In the genomic region with DNA sequence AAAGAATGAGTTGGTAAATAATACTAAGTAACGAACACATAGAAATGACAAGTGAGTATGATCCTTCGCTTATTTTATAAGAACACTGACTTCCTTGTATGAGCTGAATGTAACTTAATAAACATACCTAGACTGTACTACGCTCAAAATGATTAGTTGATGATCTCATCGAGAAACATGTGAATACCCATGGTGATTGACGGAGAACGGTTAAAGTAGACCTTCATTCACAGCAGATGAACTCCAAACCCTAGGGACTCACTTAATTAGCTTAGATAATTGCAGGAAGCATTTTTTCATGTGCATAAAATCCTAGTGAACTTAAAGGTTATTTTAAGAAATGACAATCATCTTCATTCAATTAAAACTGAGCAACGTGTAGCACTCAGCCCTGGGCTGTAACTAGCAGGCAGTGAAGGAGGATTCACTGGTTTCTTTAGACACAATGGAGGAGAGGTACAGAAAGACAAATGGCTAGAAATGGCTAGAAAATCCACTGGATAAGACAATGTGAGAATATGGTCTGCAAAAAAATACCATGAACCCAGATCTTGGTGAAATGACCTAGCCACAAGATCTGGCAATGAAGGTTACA, we compare ENCODE assay signal across 29 mouse cellular contexts.
DNase-seq lines count a peak whose midpoint lies in the region; ATAC-seq and TF ChIP-seq lines count a peak whose summit lies in the region.
"Had no signal": no experiment of that assay in that cellular context is flagged by ENCODE, and none has a peak within 500 bp of the region (broad histone marks: within the 10 kb centered on the region; RNA-seq: fewer than 3 reads in every experiment).

No protein-coding gene starts in this region.

- no peak overlapping the region for H3K4me2 ChIP-seq in forebrain, embryonic 11.5 days (ENCODE audit: low read depth, low read length, severe bottlenecking)
- no peak overlapping the region for H3K4me2 ChIP-seq in hindbrain, embryonic 15.5 days
- no peak overlapping the region for H3K4me2 ChIP-seq in hindbrain, embryonic 12.5 days (replicated peaks)
- no peak overlapping the region for H3K4me2 ChIP-seq in neural tube, embryonic 14.5 days (ENCODE audit: low read depth, low read length)
- H3K4me2 ChIP-seq in neural tube, embryonic 15.5 days: no peak overlapping the region
- no peak overlapping the region for H3K4me2 ChIP-seq in midbrain, postnatal 0 days (ENCODE audit: low read depth, low read length, poor library complexity, severe bottlenecking)
- H3K4me2 ChIP-seq: heart, embryonic 12.5 days; liver, embryonic 13.5 days had no signal

- H3K27me3 ChIP-seq in forebrain, embryonic 11.5 days (ENCODE audit: control insufficient read depth, insufficient read depth, low read length): no peaks in the 10 kb centered on the region
- H3K27me3 ChIP-seq in forebrain, embryonic 10.5 days (ENCODE audit: poor library complexity, severe bottlenecking): no peaks in the 10 kb centered on the region
- H3K27me3 ChIP-seq in hindbrain, embryonic 15.5 days: no peaks in the 10 kb centered on the region
- no peaks in the 10 kb centered on the region for H3K27me3 ChIP-seq in hindbrain, embryonic 12.5 days
- H3K27me3 ChIP-seq in neural tube, embryonic 14.5 days (ENCODE audit: control insufficient read depth, insufficient read depth, low read length): no peaks in the 10 kb centered on the region
- H3K27me3 ChIP-seq in neural tube, embryonic 15.5 days (replicated peaks): no peaks in the 10 kb centered on the region
- H3K27me3 ChIP-seq in midbrain, postnatal 0 days (ENCODE audit: insufficient read depth, low read length): no peaks in the 10 kb centered on the region
- H3K27me3 ChIP-seq: heart, embryonic 12.5 days; liver, embryonic 13.5 days; megakaryocyte, embryonic 14.5 days; Patski had no signal

- 0 out of 2 replicates have a peak, but pooled peaks have one; percentile 30 for ATAC-seq in forebrain, embryonic 11.5 days (replicated peaks; ENCODE audit: low FRiP score)
- ATAC-seq in hindbrain, embryonic 15.5 days (ENCODE audit: low FRiP score, low read depth): peak; percentile 68
- ATAC-seq in hindbrain, embryonic 12.5 days (ENCODE audit: low FRiP score): no peak
- ATAC-seq in neural tube, embryonic 14.5 days (ENCODE audit: low read depth): 0 out of 2 replicates have a peak, but pooled peaks have one; percentile 49
- no peak for ATAC-seq in neural tube, embryonic 15.5 days (ENCODE audit: low FRiP score)
- ATAC-seq in midbrain, postnatal 0 days (ENCODE audit: low FRiP score): no peak
- ATAC-seq: intestine, embryonic 16.5 days; lung, postnatal 0 days; Patski had no signal

- no peaks in the 10 kb centered on the region for H3K9me3 ChIP-seq in forebrain, embryonic 11.5 days (ENCODE audit: control insufficient read depth, low read length)
- H3K9me3 ChIP-seq in forebrain, embryonic 10.5 days: no peaks in the 10 kb centered on the region
- H3K9me3 ChIP-seq in hindbrain, embryonic 15.5 days: no peaks in the 10 kb centered on the region
- no peaks in the 10 kb centered on the region for H3K9me3 ChIP-seq in hindbrain, embryonic 12.5 days (replicated peaks)
- H3K9me3 ChIP-seq in neural tube, embryonic 14.5 days (ENCODE audit: control insufficient read depth, low read length): no peaks in the 10 kb centered on the region
- no peaks in the 10 kb centered on the region for H3K9me3 ChIP-seq in neural tube, embryonic 15.5 days (replicated peaks)
- no peaks in the 10 kb centered on the region for H3K9me3 ChIP-seq in midbrain, postnatal 0 days (ENCODE audit: low read length)
- H3K9me3 ChIP-seq: heart, embryonic 12.5 days; liver, embryonic 13.5 days; megakaryocyte, embryonic 14.5 days had no signal

- H3K9ac ChIP-seq in forebrain, embryonic 11.5 days (ENCODE audit: low read length): no peak overlapping the region
- no peak overlapping the region for H3K9ac ChIP-seq in hindbrain, embryonic 15.5 days
- no peak overlapping the region for H3K9ac ChIP-seq in hindbrain, embryonic 12.5 days
- no peak overlapping the region for H3K9ac ChIP-seq in neural tube, embryonic 14.5 days (replicated peaks; ENCODE audit: low read depth, low read length)
- no peak overlapping the region for H3K9ac ChIP-seq in neural tube, embryonic 15.5 days (replicated peaks)
- H3K9ac ChIP-seq in midbrain, postnatal 0 days (replicated peaks; ENCODE audit: low read length, poor library complexity, severe bottlenecking): no peak overlapping the region
- H3K9ac ChIP-seq: heart, embryonic 12.5 days; liver, embryonic 13.5 days had no signal

- no peaks in the 10 kb centered on the region for H3K36me3 ChIP-seq in forebrain, embryonic 11.5 days (ENCODE audit: control insufficient read depth, insufficient read depth, low read length)
- no peaks in the 10 kb centered on the region for H3K36me3 ChIP-seq in forebrain, embryonic 10.5 days (replicated peaks)
- no peaks in the 10 kb centered on the region for H3K36me3 ChIP-seq in hindbrain, embryonic 15.5 days
- H3K36me3 ChIP-seq in hindbrain, embryonic 12.5 days: no peaks in the 10 kb centered on the region
- H3K36me3 ChIP-seq in neural tube, embryonic 14.5 days (ENCODE audit: control insufficient read depth, insufficient read depth, low read length): no peaks in the 10 kb centered on the region
- no peaks in the 10 kb centered on the region for H3K36me3 ChIP-seq in neural tube, embryonic 15.5 days
- H3K36me3 ChIP-seq in midbrain, postnatal 0 days (ENCODE audit: insufficient read depth, low read length): no peaks in the 10 kb centered on the region
- H3K36me3 ChIP-seq: G1E; liver, embryonic 13.5 days had no signal

- 70% methylated on average over 7 of the region's 7 CpGs for WGBS in forebrain, embryonic 11.5 days
- 88% methylated on average over 7 of the region's 7 CpGs for WGBS in forebrain, embryonic 10.5 days
- 57% methylated on average over 7 of the region's 7 CpGs for whole genome bisulfite sequencing in hindbrain, embryonic 15.5 days
- 76% methylated on average over 7 of the region's 7 CpGs for WGBS in hindbrain, embryonic 12.5 days
- 61% methylated on average over 7 of the region's 7 CpGs for WGBS in neural tube, embryonic 14.5 days
- WGBS in neural tube, embryonic 15.5 days: 57% methylated on average over 7 of the region's 7 CpGs
- 72% methylated on average over 7 of the region's 7 CpGs for WGBS in midbrain, postnatal 0 days

- no peaks in the 10 kb centered on the region for H3K4me1 ChIP-seq in forebrain, embryonic 11.5 days (replicated peaks; ENCODE audit: control insufficient read depth, insufficient read depth, low read length)
- H3K4me1 ChIP-seq in forebrain, embryonic 10.5 days: no peaks in the 10 kb centered on the region
- no peaks in the 10 kb centered on the region for H3K4me1 ChIP-seq in hindbrain, embryonic 15.5 days (replicated peaks)
- no peaks in the 10 kb centered on the region for H3K4me1 ChIP-seq in hindbrain, embryonic 12.5 days
- no peaks in the 10 kb centered on the region for H3K4me1 ChIP-seq in neural tube, embryonic 14.5 days (ENCODE audit: control insufficient read depth, insufficient read depth, low read length)
- H3K4me1 ChIP-seq in neural tube, embryonic 15.5 days: no peaks in the 10 kb centered on the region
- no peaks in the 10 kb centered on the region for H3K4me1 ChIP-seq in midbrain, postnatal 0 days (ENCODE audit: insufficient read depth, low read length)
- H3K4me1 ChIP-seq: heart, embryonic 12.5 days; liver, embryonic 13.5 days; megakaryocyte, embryonic 14.5 days had no signal

- DNase-seq in forebrain, embryonic 11.5 days (ENCODE audit: low spot score): no peak
- no peak for DNase-seq in forebrain, embryonic 10.5 days (ENCODE audit: extremely low spot score, low spot score)
- peak; percentile 55 for DNase-seq in midbrain, postnatal 0 days (ENCODE audit: low spot score)
- DNase-seq in gastrocnemius, postnatal 14 days: no peak
- DNase-seq: adrenal gland, postnatal 10 days; cerebellum, adult 11 months; cerebellum, adult 9-11 months; gastrocnemius, adult 2 months; heart, adult 2 months; kidney, adult 8-10 months; kidney, postnatal 4 days; left cerebral cortex, postnatal 4 days; liver, embryonic 13.5 days; lung, adult 18-20 months; lung, postnatal 4 days; right cerebral cortex, postnatal 4 days; thymus, adult 2 months; thymus, postnatal 36 days had no signal

- TF ChIP-seq CTCF in midbrain, postnatal 0 days (IDR thresholded peaks at IDR 0.05): no peak

- no peak overlapping the region for H3K27ac ChIP-seq in forebrain, embryonic 11.5 days (ENCODE audit: low read depth, low read length)
- H3K27ac ChIP-seq in forebrain, embryonic 10.5 days: no peak overlapping the region
- no peak overlapping the region for H3K27ac ChIP-seq in hindbrain, embryonic 15.5 days (replicated peaks)
- H3K27ac ChIP-seq in hindbrain, embryonic 12.5 days: no peak overlapping the region
- H3K27ac ChIP-seq in neural tube, embryonic 14.5 days (ENCODE audit: low read depth, low read length): no peak overlapping the region
- no peak overlapping the region for H3K27ac ChIP-seq in neural tube, embryonic 15.5 days (replicated peaks)
- no peak overlapping the region for H3K27ac ChIP-seq in midbrain, postnatal 0 days (ENCODE audit: low read depth, low read length)
- H3K27ac ChIP-seq: gastrocnemius, adult 2 months; heart, adult 2 months; kidney, postnatal 0 days; liver, embryonic 13.5 days had no signal

- H3K4me3 ChIP-seq in forebrain, embryonic 11.5 days (ENCODE audit: low read depth, low read length): no peak overlapping the region
- no peak overlapping the region for H3K4me3 ChIP-seq in forebrain, embryonic 10.5 days
- H3K4me3 ChIP-seq in hindbrain, embryonic 15.5 days: no peak overlapping the region
- no peak overlapping the region for H3K4me3 ChIP-seq in hindbrain, embryonic 12.5 days
- H3K4me3 ChIP-seq in neural tube, embryonic 14.5 days (ENCODE audit: low read depth, low read length): no peak overlapping the region
- H3K4me3 ChIP-seq in neural tube, embryonic 15.5 days (replicated peaks): no peak overlapping the region
- H3K4me3 ChIP-seq in midbrain, postnatal 0 days (ENCODE audit: low read depth, low read length): no peak overlapping the region
- H3K4me3 ChIP-seq: gastrocnemius, adult 2 months; heart, adult 2 months; heart, embryonic 12.5 days; liver, embryonic 13.5 days; megakaryocyte, embryonic 14.5 days had no signal

- intact Hi-C loops in gastrocnemius, postnatal 14 days (cut with DNase I; ENCODE audit: low total_unique reads): no loop called here

Comparison
In these comparisons a context has a peak if more than half of its experiments do, and no peak if none do; other contexts are left out.
1. ATAC-seq: peak in forebrain, embryonic 11.5 days (single experiment), hindbrain, embryonic 15.5 days (single experiment) and neural tube, embryonic 14.5 days (single experiment); none in hindbrain, embryonic 12.5 days (single experiment), neural tube, embryonic 15.5 days (single experiment) and midbrain, postnatal 0 days (single experiment).